Mouse (Mus musculus): ENCODE measurements around the gene Trem1.

The Trem1 gene

GRCm38 (mm10) chr17:48266610-48267304 is 34.2 kb downstream of the Trem1 start:
- in situ Hi-C loops (cut with MboI; ENCODE audit: unreplicated experiment in 2 of 2): no loop called here

DNA sequence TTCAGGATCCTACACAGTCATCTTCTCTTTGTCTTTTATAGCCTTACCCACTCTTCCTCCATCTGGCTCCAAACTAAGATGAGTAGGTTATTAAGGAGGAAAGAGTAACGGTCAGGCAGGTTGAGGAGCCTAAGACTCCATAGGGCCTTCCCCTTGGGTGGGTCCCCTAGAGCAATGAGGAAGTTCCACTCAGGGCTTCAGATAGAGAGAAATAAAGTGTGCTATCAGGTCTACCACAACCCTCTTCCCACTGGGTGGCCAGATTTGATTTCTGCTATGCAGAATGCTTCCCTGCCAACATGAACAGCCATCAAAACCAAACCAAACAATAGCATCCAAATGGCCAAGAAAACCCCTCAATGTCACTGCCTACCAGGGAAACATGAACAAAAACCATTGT is 35.0 kb downstream of the Trem1 start:
- in situ Hi-C loops (cut with MboI; ENCODE audit: unreplicated experiment in 2 of 2): no loop called here

GRCm38 (mm10) chr17:48268276-48268675 is 35.7 kb downstream of the Trem1 start:
- in situ Hi-C loops (cut with MboI; ENCODE audit: unreplicated experiment in 2 of 2): no loop called here

- in situ Hi-C loops (cut with MboI; ENCODE audit: unreplicated experiment in 2 of 2): loop anchor here (10.0 kb wide), 2 partner anchors 155 to 165 kb away; no protein-coding TSS in a partner anchor
These were observed 37.3 kb downstream of the Trem1 start for GRCm38 (mm10) chr17:48269833-48270232.

- in situ Hi-C loops (cut with MboI; ENCODE audit: unreplicated experiment in 2 of 2): loop anchor here (10.0 kb wide), 2 partner anchors 157 to 167 kb away; no protein-coding TSS in a partner anchor
These were observed 39.6 kb downstream of the Trem1 start for GRCm38 (mm10) chr17:48272158-48272557.

GRCm38 (mm10) chr17:48272598-48272997 is 40.0 kb downstream of the Trem1 start:
- in situ Hi-C loops (cut with MboI; ENCODE audit: unreplicated experiment in 2 of 2): loop anchor here (10.0 kb wide), 2 partner anchors 158 to 168 kb away; no protein-coding TSS in a partner anchor

- in situ Hi-C loops (cut with MboI; ENCODE audit: unreplicated experiment in 2 of 2): loop anchor here (10.0 kb wide), 2 partner anchors 159 to 169 kb away; no protein-coding TSS in a partner anchor
These were observed 41.5 kb downstream of the Trem1 start for GRCm38 (mm10) chr17:48274098-48274497.

DNA sequence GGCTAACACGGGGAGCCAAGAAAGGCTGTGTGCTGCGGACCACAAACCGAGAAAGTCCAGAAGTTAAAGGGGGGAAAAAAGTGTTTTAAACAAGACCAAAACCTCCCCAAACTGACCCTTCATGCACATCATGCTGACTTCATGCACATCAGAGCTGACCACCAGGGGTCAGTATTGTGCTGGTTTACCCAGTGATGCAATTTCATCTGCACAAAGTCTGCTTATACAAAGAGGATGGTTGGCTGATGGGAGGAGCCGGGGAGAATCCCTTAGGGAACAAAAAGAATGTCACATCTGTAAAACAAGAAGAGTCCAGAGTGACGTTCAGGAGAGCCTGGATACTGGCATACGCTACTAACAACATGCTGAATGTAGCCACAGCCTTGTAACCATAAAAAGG is 42.3 kb downstream of the Trem1 start:
- in situ Hi-C loops (cut with MboI; ENCODE audit: unreplicated experiment in 2 of 2): loop anchor here (5.0 to 25.0 kb wide), 4 partner anchors 62 to 1137 kb away; no protein-coding TSS in a partner anchor

DNA sequence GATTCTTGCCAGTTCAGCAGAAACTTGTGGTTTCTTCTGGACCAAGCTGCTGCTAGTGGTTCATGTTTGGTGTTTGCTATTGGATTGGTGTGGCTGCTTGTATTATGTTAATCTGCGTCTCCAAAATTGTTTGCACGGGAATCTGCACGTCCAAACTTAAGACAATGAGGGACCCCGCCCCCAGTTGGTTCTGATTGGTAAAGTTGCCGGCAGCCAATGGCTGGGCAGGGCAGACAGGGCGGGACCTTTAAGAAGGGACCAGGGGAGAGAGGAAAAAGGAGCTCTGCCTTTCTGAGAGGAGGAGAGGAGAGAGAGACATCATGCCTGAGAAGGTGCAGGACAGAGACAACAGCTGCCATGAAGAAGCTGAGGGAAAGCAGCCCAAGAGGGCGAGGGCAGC is 43.2 kb downstream of the Trem1 start:
- in situ Hi-C loops (cut with MboI; ENCODE audit: unreplicated experiment in 2 of 2): loop anchor here (5.0 to 25.0 kb wide), 4 partner anchors 62 to 1137 kb away; no protein-coding TSS in a partner anchor

GRCm38 (mm10) chr17:48278381-48278780 is 45.8 kb downstream of the Trem1 start:
- in situ Hi-C loops (cut with MboI; ENCODE audit: unreplicated experiment in 2 of 2): loop anchor here (5.0 to 25.0 kb wide), 4 partner anchors 59 to 1134 kb away; no protein-coding TSS in a partner anchor

DNA sequence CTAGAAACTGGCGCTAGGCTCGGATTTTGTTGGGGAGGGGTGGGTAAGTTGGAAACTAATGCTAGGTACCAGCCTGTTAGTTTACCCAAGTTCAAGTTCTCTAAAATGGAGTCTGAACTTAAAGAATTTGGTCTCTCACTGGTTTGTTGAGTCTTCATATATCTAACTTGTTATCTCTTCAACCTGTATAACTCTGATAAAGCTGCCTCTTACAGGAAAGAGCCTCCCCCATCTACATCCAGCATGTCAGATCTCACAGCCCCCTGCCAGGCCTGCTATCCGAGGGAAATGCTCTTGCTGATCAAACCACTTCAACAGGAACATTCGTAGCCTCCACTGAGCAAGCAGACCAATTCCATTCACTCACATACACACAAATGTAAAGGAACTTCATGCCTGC is 46.4 kb downstream of the Trem1 start:
- in situ Hi-C loops (cut with MboI; ENCODE audit: unreplicated experiment in 2 of 2): loop anchor here (5.0 to 25.0 kb wide), 4 partner anchors 58 to 1133 kb away; no protein-coding TSS in a partner anchor

DNA sequence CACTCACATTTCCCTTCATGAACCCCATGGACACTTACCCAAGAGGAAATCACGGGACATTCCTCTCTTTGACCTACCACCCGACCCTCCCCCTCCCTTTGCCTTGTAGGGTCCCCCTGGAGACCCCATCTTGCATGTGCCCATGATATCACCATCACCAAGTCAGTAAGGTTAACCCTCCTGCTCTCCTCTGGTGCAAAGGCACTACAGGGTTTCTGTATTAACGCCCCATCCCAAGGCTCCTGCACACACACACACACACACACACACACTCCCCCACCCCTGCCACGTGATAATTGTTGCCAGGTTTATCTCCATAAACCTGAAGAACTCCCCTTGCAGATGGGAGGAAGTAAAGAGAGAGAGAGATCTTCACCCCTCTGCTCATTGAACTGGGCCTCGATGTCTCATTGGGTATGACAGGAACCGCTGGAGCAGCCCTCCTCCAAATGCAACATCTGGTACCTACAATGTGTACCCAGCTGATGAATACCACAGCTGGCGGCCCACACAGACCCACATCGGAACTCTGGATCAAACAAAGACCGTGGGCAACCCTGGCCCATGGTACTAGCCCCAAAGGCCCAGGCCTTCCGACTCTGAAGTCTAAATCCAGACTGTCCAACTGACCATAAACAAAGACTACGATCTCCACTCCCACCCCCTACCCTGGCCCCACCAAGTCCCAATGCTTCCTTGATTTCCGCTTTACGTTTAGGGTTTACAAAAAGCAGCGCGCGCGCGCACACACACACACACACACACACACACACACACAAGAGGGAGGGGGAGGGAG is 48.6 kb downstream of the Trem1 start:
- in situ Hi-C loops (cut with MboI; ENCODE audit: unreplicated experiment in 2 of 2): loop anchor here in 1 of 2 experiments (25.0 kb wide), 1 partner anchor 1131 kb away; no protein-coding TSS in a partner anchor

DNA sequence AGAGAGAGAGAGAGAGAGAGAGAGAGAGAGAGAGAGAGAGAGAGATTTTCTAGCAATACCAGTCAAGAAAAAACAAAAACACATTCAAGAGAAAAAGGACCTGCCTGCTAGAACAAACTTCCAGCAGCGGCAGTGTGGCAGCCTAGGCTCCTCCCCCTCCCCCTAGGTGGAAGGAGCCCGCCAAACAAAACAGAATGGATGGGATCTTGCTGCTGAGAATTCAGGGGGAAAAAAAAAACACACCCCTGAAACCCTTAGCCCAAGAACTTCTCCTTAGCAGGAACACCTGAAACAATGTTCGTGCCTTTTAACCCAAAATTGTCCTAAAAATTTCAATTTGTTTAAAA is 49.1 kb downstream of the Trem1 start:
- in situ Hi-C loops (cut with MboI; ENCODE audit: unreplicated experiment in 2 of 2): loop anchor here in 1 of 2 experiments (25.0 kb wide), 1 partner anchor 1131 kb away; no protein-coding TSS in a partner anchor

DNA sequence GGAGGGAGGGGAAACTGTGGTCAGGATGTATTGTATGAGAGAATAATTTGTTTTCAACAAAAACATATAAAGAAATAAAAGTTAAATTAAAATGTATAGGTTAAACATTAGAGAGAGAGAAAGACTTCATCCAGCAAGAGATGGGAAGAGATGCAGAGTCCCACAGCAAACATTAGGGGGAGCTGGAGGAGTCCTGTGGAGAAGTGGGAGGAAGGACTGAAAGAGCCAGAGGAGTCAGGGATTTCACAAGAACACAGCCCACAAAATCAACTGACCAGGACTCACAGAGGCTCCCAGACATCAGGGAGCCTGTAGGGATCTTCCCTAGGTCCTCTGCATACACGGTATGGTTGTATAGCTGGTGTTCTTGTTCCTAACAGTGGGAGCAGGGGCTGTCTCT is 54.2 kb downstream of the Trem1 start:
- in situ Hi-C loops (cut with MboI; ENCODE audit: unreplicated experiment in 2 of 2): loop anchor here in 1 of 2 experiments (25.0 kb wide), 1 partner anchor 1126 kb away; no protein-coding TSS in a partner anchor

- in situ Hi-C loops (cut with MboI; ENCODE audit: unreplicated experiment in 2 of 2): loop anchor here in 1 of 2 experiments (25.0 kb wide), 1 partner anchor 1125 kb away; no protein-coding TSS in a partner anchor
These were observed 54.7 kb downstream of the Trem1 start for GRCm38 (mm10) chr17:48287276-48287675.

GRCm38 (mm10) chr17:48293500-48294194 is 61.1 kb downstream of the Trem1 start:
- in situ Hi-C loops (cut with MboI; ENCODE audit: unreplicated experiment in 2 of 2): loop anchor here in 1 of 2 experiments (5.0 to 25.0 kb wide), 4 partner anchors 39 to 1119 kb away; partner anchors contain the start of gene Oard1
